Mouse (Mus musculus): ENCODE data around the gene Cwc25.
A peak's percentile ranks its signal among the peaks of the same experiment; 100 is the strongest.

DNA sequence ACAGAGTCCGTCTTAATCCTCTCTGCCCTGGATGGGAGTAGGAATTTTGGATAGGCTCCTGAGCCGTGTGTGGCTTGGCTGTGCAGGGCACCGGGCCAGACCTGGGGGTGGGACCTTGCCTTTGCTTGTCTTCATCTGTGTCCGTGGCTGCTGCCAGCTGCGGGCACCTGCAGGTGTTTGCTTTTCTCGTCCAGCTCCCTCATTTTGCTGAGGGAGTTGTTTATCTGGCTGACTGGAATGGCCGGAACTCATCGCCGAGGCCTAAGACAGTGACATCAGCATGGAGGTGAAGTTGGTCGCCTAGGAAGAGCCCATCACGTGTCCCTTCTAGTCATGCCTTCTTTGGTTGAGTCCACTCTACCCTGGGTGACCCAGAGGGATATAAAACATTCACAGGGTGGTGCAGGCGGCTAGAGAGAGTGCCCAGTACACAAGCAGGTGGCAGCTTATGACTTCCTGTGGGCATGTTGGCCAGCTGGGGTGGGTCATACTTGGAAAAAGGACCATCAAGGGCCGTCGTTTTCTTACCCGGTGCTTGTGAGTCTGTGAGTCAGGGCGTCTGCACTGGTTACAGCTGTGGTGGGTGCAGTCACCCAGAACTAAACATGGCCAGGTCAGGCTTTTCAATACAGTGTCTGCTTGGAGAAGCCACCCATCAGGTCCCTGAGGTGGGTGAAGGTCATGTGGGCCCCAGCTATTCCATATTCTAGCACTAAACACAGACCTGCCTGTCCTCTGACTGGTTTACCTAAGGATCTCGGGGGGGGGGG lies 47.6 kb upstream of the Cwc25 start:
- TF ChIP-seq CTCF (IDR thresholded peaks at IDR 0.05; ENCODE audit: control insufficient read depth, insufficient read depth, insufficient read length) (no peak), MAX (IDR thresholded peaks at IDR 0.05) (no peak), CEBPB (IDR thresholded peaks at IDR 0.05; ENCODE audit: low read depth) (no peak), USF1 (IDR thresholded peaks at IDR 0.05; ENCODE audit: low read depth) (peak; percentile 73), MYOD1 (IDR thresholded peaks at IDR 0.05; ENCODE audit: control insufficient read depth, insufficient read length, low read depth) (no peak), MYOG (IDR thresholded peaks at IDR 0.05; ENCODE audit: control insufficient read depth, extremely low read depth, insufficient read length) (no peak)

All from C2C12 (cell line).